Mouse (Mus musculus) liver, adult 2 months (tissue): ENCODE data around the gene E130308A19Rik. TPM values are rescaled to one million over a fixed set of nuclear protein-coding genes. Genes with fewer than 3 reads are reported as not detected.

Experiments used
- DNase-seq: peaks from one replicate; pipeline ENCODE4 v3.0.0-alpha.2; 2011; ENCODE audit warnings: low read depth, low spot score; ENCODE audit errors: extremely low read depth
- H3K27ac ChIP-seq: fragments of 200-500 bp; replicated peaks from 2 replicates; pipeline ENCODE4 v1.5.1; 2012; ENCODE audit warnings: low read depth, mild to moderate bottlenecking, control low read depth, inconsistent platforms, low read length; ENCODE audit not compliant: insufficient read depth
- H3K27me3 ChIP-seq: fragments of 200-500 bp; 2 replicates; pipeline ENCODE4 v1.6.1; 2012; ENCODE audit warnings: mild to moderate bottlenecking, moderate library complexity, low read length, inconsistent platforms; ENCODE audit not compliant: control insufficient read depth, insufficient read depth
- H3K36me3 ChIP-seq: fragments of 200-500 bp; 2 replicates; pipeline ENCODE4 v1.6.1; 2012; ENCODE audit warnings: low read length, inconsistent platforms; ENCODE audit not compliant: control insufficient read depth, insufficient read depth
- H3K4me1 ChIP-seq: fragments of 200-500 bp; 2 replicates; pipeline ENCODE4 v1.6.1; 2011; ENCODE audit warnings: low read length; ENCODE audit not compliant: control insufficient read depth, insufficient read depth
- H3K4me3 ChIP-seq: fragments of 200-500 bp; 2 replicates; pipeline ENCODE4 v1.5.1; 2011; ENCODE audit warnings: low read depth, mild to moderate bottlenecking, control low read depth, low read length, moderate library complexity; ENCODE audit not compliant: insufficient read depth
- H3K79me2 ChIP-seq: fragments of 200-500 bp; 2 replicates; pipeline ENCODE4 v1.6.1; 2012; ENCODE audit warnings: inconsistent platforms, mild to moderate bottlenecking, low read length, moderate library complexity; ENCODE audit not compliant: control insufficient read depth, insufficient read depth
- H3K9ac ChIP-seq: fragments of 200-500 bp; 2 replicates; pipeline ENCODE4 v1.6.1; 2012; ENCODE audit warnings: low read depth, mild to moderate bottlenecking, control low read depth, inconsistent platforms, low read length
- CTCF ChIP-seq: fragments of 200-500 bp; IDR thresholded peaks from 2 replicates; pipeline ENCODE4 v1.5.1; 2011; ENCODE audit warnings: low read depth, low read length, control low read depth
- POLR2A ChIP-seq: fragments of 200-500 bp; IDR thresholded peaks from 2 replicates; pipeline ENCODE4 v1.6.1; 2011; ENCODE audit warnings: low read length, control low read depth; ENCODE audit not compliant: insufficient read depth; ENCODE audit errors: extremely low read depth
- WGBS: fragments of 180-500 bp; shearing (Covaris S2); methylation state at CpG from one replicate; pipeline ENCODE4 v1.1.7; 2018; 5-methylcytosine and 5-hydroxymethylcytosine counted together
- polyA plus RNA-seq: library from polyadenylated mRNA; depleted of rRNA; stranded (reverse); fragments of >200 nt; gene quantifications from 2 replicates; pipeline ENCODE4 v1.2.3, GENCODE M21; 2012
- total RNA-seq: library from RNA; depleted of rRNA; stranded (reverse); fragments of >200 nt; gene quantifications from 2 replicates; pipeline ENCODE4 v1.2.3, GENCODE M21; 2014

Gene E130308A19Rik
- total and polyA plus RNA-seq, 2 experiments: 1.5 to 2.6 TPM

GRCm38 (mm10) chr4:59668050-59668449 lies 42.0 kb downstream of the E130308A19Rik start:
- Histone ChIP-seq H3K27me3 (no peaks in the 10 kb centered on the region), H3K36me3 (no peaks in the 10 kb centered on the region), H3K9ac (no peak overlapping the region), H3K4me1 (peaks cover 14% of the 10 kb centered on the region), H3K27ac (no peak overlapping the region), H3K4me3 (no peak overlapping the region), H3K79me2 (peaks cover 9% of the 10 kb centered on the region; the same call in 1 of the 2 replicates)
- no peak for DNase-seq
- TF ChIP-seq CTCF (no peak), POLR2A (no peak)
- WGBS: 91% methylated on average over 3 of the region's 3 CpGs

DNA sequence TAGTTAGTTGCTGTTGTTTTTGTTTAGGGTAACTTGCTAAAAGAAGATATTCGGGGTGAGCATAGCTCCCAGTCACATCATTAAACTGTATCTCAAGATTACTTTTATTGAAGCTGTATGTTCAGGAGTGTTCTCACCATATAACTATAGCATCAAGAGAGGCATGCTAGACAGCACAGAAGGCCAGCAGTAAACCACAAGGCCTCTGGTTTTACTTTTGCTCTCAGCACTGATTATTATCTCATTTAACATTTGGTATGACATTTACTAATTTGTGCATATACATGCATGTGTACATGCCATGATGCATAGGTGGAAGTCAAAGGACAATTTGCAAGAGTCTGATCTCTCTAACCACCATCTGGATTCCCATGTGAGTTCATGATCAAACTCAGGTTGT lies 43.1 kb downstream of the E130308A19Rik start:
- Histone ChIP-seq H3K36me3 (no peaks in the 10 kb centered on the region), H3K79me2 (peaks cover 6% of the 10 kb centered on the region; the same call in 1 of the 2 replicates), H3K9ac (no peak overlapping the region), H3K27ac (no peak overlapping the region), H3K4me1 (peaks cover 7% of the 10 kb centered on the region), H3K27me3 (no peaks in the 10 kb centered on the region), H3K4me3 (no peak overlapping the region)
- TF ChIP-seq CTCF (no peak), POLR2A (no peak)
- DNase-seq: no peak
- WGBS: 98% methylated on average over 1 of the region's 1 CpGs

DNA sequence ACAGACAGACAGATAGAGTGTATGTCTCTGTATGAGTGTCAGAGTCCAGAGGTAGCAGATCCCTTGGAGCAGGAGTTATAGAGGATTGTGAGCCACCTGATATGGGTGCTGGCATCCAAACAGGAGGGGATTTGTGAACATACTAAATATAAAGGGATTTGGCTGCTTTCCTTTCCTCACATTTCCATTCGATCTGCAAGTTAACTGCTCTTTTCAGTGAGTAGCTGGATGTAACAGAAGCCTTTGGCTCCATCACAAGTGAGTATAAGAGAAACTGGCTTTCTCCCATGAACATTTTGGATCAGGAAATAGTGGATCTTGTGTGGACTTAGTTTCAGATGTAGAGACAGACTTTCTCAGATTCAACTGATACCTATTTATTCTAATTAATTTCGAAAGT lies 44.0 kb downstream of the E130308A19Rik start:
- no peak overlapping the region for H3K4me3 ChIP-seq
- H3K27ac ChIP-seq: no peak overlapping the region
- TF ChIP-seq CTCF (no peak), POLR2A (no peak)
- peaks cover 7% of the 10 kb centered on the region for H3K4me1 ChIP-seq
- 76% methylated on average over 2 of the region's 2 CpGs for WGBS
- DNase-seq: no peak
- no peaks in the 10 kb centered on the region for H3K36me3 ChIP-seq
- no peak overlapping the region for H3K9ac ChIP-seq
- H3K27me3 ChIP-seq: no peaks in the 10 kb centered on the region
- peaks cover 6% of the 10 kb centered on the region; the same call in 1 of the 2 replicates for H3K79me2 ChIP-seq

GRCm38 (mm10) chr4:59673423-59674117 lies 47.6 kb downstream of the E130308A19Rik start:
- Histone ChIP-seq H3K9ac (no peak overlapping the region), H3K4me1 (no peaks in the 10 kb centered on the region), H3K27ac (no peak overlapping the region), H3K4me3 (no peak overlapping the region), H3K36me3 (no peaks in the 10 kb centered on the region), H3K27me3 (no peaks in the 10 kb centered on the region), H3K79me2 (peaks cover 3% of the 10 kb centered on the region; the same call in 1 of the 2 replicates)
- no peak for TF ChIP-seq POLR2A
- no peak for TF ChIP-seq CTCF
- WGBS: 32% methylated on average over 2 of the region's 2 CpGs
- DNase-seq: peak; percentile 54

DNA sequence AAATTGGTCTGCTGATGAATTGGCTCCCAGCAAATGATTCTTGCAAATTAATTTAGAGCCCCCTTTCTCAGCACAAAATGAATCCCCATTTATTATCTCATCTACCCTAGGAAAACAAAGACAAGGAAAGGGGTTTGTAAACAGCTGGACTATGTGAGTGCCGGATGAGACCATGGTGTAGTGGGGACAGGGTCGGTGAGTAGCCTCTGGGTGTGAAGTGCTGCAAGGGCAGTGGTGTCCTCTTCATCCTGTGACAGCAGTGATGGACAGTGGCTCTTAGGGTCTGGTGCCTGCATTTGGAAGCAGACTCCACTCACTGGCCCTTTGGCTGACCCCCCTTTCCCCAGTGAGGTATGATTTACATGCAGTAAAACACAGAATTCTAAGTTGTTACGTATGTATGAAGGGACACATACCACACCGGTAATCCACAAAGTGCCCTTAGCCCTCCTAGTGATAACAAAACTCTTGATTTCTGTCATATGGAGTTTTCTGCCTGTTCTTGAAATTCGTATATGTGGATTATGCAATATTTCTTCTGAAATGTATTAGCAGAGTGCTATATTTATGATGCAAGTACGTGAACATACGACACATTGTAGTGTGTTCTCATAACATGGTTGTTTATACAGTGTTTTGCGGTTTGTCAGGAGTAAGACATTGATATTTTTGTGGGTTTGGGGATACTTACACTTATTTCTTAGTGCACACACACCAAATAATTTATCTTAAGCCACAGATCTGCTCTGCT lies 49.1 kb downstream of the E130308A19Rik start:
- no peaks in the 10 kb centered on the region; the same call in 1 of the 2 replicates for H3K79me2 ChIP-seq
- H3K36me3 ChIP-seq: no peaks in the 10 kb centered on the region
- no peak for DNase-seq
- 88% methylated on average over 8 of the region's 8 CpGs for WGBS
- no peaks in the 10 kb centered on the region for H3K4me1 ChIP-seq
- H3K4me3 ChIP-seq: no peak overlapping the region
- H3K9ac ChIP-seq: no peak overlapping the region
- H3K27ac ChIP-seq: no peak overlapping the region
- TF ChIP-seq CTCF: no peak
- no peak for TF ChIP-seq POLR2A
- no peaks in the 10 kb centered on the region for H3K27me3 ChIP-seq
